Mouse (Mus musculus): ENCODE data around the gene Hbp1.

The Hbp1 gene

DNA sequence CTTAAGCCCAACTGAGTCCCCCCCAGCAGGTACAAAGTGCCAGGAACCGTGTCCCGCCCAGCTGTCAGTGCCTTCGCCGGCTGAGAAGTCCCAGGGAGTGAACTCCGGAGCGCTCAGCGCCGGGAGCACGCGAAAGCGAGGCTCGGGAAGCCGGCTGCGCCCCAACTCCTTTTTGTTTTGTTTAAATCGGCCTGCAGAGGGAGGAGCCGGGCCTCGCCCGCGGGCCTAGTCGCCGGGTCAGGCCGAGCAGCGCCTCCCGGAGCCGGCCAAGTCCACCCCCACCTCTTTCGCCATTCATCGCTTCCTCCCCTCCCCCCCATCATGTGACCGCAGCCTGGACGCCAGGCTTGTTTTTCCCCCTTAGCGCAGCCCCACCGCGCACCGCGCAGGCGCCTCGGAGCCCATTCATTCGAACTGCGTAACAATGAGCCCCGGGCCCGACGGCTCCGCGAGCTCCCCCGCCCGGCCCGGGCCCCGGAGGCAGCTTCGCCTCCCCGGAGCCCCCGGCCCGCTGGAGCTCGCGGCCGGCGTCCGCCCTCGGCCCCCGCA, 1.1 kb downstream of the Hbp1 start:
- peak; percentile 98 for DNase-seq

DNA sequence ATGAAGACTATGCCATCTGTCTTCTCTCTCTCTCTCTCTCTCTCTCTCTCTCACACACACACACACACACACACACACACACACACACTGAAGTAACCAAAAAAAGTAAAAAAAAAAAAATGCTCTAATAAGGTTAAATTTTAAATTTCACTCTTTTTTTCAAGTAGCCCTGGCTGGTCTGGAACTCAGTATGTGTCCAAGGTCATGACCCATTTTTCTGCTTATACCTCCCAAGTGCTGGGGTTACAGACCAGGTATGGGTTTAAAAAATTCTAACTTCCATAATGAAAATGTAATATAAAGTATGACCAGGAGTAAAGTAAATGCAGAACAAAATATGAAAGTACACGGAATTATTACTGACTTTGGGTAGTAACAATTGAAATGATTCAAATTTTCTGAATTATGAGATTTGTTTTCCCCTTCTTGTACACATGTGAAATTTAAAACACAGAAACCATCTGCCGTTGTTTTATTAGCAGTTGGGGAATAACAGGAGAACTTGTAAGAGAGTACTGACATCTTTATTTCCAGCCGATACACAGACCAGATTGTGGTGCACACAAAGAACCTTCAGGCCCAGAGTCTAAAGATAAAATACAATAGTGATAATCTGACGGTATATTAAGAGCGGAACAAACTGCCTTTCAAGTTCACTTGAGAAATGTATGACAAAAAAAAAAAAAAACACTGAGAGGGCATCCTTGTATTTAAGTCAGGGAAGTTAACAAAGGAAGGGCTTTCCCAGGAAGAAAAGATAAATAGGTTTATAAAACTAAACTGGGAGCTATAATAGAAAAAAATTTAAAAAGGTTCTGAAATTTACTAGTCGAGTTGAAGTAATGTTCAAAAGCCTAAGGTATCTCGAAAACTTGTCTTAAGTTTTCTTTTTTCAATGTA, 2.0 kb downstream of the Hbp1 start:
- DNase-seq: no peak

DNA sequence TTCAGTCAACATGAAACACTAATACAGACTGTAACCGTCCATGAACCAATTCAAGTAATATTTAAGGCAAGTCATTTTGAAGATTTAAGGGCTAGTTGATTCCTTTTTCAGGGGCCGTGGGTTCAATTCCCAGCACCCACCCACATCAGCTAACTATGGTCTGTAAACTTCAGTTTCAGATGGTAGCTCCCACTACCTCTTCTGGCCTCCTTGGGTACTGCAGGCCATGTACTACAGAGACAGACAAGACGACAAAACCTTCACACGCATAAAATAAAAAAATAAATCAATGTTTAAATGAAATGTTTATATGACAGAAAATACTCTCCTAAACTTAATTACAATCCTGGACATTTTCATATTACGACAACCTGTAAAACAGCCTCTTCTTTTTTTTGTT, 2.9 kb downstream of the Hbp1 start:
- DNase-seq: peak; percentile 48 to 49

DNA sequence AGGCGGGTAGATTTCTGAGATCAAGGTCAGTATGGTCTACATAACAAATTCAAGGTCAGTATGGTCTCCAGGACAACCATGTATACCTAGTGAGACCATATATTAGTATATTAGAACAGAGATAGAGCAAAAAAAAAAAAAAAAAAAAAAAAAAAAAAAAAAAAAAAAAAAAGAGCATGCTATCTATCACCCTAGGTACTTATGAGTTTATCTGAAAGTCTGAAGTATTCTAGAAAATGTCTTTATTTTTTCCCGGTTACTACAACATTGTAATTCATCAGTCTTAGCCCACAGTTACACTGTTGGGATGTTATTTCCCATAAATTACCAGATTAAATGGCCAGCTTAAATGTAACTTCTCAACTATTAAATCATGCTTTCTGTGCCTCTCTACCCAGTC, 5.9 kb downstream of the Hbp1 start:
- no peak for DNase-seq

DNA sequence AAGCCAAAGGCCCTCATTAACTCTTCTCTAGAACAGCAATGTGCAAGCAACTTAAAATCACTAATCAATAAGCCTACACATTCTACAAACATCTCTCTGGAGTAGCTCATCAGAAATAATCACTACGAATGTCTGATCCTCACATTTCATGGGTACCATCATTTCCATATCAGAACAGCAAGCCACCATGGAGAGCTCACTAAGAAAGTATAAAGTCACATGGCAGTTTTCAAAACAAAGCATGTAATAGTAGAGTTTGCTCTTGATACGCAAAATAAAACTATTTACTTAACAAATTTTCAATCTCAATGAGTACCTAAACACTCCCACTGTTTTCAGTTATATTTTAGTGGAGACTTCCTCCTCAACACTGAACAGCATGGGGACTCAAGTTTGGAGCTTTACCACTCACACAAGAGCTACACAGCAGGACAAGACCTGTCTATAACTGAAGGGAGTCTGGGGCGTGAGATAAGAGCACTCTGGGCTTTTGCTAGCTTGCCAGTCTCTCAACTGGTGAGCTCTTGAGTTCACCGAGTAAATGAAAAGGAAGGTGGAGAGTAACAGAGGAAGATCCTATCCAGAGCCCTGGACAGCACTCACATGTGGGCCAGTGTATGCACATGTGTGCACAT, 7.2 kb downstream of the Hbp1 start:
- DNase-seq: no peak

DNA sequence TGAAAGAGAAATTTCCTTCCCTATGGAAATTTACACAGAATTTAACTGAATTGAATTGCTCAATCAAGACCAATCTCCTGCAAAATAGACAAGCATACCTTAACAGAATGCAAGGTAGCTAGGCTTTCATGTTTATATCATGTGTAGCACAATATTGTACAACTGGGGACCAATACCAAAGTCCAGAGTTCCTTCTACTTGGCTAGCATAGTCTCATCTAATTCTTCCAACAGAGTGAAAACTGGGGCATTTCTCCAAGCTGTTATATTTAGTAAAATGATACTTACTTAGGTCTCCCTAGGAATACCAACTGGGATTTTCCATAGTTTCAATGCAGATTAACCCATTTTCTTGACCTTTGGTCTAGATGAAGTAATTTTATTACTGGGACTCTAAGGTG, 11.3 kb downstream of the Hbp1 start:
- no peak for DNase-seq

DNA sequence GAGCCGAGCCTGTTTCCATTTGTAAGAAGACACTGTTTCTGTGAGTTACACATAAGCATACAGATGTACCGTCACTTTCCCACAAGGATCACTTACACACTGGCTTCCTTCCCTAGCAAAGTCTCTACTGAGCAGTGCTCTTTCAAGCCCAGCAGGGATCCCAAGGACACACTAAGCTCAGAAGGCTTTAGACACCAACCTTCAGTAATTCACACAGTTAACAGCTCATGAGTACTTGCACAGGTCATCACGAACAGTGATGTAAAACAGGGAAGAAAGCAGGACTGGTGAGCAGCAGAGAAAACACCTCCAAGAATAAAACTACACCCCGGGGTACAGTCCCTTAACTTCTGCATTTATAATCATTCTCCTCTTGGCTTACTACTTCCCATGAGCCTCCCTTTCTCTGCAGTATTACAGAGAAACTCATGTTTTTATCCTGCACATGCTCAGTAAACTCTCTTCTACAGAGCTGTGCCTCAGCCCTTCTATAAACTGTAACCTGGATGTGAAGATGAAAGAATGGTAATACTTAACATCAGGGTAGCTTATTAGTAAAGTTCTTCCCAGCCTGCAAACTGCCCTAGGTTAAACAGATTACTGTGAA, 11.8 kb downstream of the Hbp1 start:
- no peak for DNase-seq

DNA sequence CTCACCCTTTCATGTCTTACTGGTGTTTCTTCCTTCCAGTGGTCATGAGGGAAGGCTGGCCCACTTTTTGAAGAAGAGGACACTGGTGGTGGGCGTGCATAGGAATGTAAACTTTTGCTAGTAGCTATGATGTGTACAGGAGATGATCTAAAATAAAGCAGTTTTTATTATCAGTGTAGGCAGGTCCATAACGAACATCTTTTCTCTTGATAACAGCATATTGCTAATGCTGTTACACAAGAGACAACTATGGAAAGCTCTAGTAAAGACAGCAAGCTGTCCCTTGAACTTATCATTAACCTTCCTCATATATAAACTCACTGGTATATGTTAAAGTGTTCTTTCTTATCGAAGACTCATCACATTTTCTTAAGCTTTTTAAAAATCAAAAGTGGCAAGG, 12.7 kb downstream of the Hbp1 start:
- DNase-seq: no peak

DNA sequence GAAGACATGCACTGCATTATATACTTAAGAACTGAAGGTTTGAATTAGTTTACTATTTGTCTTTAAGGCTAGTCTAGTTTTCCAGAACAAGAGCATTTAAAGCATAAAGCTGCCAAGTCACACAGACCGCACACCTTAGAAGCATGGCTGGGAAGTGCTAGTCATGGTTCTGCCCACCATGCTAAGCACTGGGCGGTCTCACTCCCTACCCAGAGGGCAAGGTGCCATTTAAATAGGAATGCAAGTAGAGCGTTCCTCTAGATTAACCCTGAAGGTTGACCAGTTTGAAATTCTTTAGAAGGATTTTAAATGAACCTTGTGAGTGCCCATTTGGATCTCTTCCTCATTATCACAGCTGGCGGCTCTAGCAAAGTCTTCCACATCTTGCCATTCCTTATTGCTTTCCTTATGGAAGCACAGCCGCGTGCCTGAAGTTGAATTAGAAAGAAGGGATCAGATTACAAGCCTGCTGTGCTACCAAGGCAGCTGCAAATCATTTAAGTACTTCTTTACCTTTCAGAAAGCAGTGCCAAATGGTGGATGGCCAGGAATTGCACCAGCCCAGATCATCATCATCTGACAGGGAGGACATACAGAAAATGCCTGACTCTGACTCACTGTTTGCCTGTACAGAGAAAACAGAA, 13.6 kb downstream of the Hbp1 start:
- DNase-seq: no peak

DNA sequence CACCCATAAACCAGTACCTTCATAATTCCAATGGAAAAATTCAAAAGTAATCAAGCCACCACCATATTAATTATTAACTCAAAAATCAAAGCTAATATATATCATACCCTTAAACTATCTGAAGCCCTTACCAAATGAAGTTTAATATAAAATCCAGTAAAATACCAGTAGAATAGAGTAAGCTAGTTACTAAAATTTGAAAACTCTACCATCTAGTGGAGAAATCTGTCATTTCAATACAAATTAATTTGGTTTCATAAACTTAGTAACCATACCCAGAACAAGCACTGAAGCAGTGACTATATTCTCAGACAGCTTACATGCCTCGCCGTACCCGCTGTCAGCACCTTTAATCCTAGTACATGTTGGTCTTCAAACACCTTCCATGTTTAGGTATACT, 18.5 kb downstream of the Hbp1 start:
- no peak for DNase-seq

DNA sequence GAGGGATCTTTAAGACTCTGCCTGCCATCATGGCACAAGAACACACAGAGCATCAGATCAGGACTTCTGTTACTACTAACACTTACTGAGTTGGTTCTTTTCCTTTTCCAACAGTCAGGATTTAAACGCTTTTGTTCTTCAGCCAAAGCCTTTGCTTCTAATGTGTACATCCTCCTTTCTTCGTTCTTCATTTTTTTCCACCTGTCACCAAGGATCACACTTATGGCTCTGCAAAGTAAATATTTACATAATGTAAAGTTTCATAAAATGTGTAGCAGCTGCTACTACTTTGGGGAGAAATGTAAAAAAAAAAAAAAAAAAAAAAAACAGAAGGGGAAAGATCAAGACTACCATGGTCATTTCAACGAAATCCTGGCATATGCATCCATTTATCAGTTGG, 21.8 kb downstream of the Hbp1 start:
- no peak for DNase-seq

DNA sequence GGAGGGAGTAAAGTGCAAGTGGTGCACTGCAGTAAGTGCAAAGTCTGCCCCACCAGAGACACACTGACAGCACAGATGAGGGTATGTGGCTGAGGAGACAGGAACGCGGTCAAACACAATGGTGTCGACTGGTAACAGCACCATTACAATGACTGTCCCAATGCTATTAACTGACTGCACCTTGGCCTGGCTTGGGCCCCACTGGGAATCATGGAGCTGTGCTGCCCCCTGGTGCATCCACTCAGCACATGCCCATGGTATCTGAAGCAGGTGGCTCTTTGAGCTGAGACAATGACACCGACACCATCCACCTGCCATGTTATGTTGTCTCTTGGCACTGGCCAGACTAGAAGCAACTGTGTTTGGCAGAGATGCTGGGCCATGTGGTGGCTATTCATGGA, 23.7 kb downstream of the Hbp1 start:
- DNase-seq: peak; percentile 96 to 97

DNA sequence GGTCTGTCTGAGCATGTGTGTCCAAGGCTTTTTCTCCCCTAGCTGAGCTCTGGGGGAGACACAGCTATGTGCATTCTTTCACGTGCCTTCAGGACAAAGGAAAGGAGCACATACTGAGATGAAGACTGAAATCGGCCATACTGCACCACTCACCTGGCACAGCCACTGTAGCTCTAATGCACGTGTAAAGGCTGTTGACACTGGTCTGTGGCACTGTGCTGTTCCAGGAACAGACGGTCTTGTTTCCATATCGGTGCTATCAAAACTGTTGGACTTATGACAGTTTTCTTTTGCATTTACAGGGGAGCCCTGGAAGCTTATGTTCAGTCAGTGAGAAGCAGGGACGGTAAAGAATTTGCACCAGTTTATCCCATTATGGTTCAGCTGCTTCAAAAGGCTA, 25.0 kb downstream of the Hbp1 start:
- DNase-seq: no peak

DNA sequence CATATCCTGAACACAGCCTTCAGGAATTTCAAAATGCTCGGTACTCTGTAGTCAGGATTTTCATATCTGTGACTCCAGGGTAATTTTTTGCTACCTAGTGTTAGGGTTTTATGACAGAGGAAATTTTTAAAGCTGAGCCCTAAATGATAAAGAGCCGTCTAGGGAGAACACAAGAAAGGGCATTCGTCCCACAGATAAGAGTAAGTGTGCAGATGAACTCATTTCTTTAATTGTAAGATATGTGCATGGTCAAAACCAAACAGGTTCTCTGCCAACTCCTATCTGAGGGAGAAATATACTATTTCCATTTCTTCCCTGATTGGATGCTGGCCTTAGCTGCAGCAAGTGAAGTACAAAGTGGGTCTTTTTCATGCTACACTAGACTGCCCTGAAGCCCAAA, 26.2 kb downstream of the Hbp1 start:
- DNase-seq: no peak

DNA sequence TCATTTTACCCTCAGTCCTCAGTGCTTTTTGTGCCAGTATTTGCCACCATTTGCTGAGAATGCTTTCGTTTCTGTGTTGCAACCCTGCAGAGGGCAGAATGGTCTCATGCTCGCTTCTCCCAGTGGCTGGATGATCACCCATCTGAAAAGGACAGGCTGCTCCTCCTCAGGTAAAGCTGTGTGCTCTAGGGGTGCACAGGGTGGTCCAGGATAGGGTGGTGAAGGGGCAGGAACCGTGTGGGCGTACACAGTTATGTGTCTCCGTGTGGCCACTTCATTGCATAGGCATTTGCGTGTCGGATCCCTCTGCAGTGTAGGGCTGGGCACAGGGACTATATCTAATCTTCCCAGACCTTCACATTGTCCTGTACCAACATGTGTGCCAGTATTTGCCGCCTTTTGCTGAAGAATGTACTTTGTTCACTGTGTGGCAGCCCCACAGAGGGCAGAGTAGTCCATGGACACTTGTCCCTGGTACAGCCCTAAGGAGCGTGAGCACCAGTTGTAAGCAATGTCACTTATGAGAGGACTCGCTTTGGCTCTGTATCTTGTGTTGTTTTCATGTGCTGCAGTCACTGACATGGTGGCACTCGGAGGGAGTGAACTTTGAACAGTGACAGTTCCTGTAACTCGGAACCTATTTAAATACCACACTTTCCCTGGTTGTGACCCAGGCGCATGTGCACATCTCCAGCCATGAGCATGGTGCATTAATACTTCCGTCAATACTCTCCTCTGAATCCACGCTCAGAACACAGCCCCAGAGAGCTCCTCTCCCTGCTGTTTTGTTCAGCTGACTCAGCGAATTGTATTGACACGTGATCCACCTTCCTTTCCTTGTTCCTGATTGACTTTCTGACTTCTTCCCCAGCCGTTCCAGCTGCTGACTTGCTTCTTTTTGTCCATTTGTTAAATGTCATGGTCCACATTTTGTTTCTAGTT, 29.6 kb downstream of the Hbp1 start:
- no peak for DNase-seq

DNA sequence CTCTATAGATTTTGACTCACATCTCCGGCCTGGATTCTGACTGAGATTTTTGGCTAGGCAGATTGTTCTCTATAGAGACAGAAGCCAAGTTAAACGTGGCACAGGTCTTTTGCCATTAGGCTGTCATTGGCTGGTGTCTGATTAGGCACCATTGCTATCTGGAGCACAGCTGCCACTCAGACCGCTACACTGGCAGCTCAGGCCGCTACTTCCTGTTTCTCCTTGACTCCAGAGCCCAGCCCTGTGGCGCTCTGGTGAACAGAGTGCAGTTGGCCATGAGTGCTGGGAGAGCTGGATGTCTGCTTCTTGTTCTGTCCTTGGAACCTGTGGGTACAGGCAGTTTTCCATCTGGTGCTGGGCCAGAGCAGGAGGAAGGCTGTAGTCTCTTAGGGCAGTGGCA, 33.1 kb downstream of the Hbp1 start:
- peak; percentile 92 to 93 for DNase-seq

DNA sequence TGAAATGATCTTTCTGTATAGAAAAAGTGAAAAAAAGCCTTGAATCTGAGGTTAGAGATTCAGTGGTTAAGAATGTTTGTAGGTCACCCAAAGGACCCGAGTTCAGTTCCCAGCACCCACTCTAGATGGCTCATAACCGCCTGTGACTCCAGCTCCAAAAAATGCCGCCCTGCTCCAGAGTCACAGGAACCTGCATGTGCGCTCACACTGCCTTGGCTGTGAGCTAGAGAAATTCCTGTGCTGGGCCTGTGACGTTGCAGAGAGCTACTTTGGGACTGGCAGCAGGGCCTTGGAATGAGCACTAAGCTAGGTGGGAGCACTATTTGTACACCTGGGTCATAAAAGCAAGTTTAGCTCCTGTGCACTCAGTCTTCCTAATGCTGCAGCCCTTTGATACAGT, 33.6 kb downstream of the Hbp1 start:
- DNase-seq: no peak

DNA sequence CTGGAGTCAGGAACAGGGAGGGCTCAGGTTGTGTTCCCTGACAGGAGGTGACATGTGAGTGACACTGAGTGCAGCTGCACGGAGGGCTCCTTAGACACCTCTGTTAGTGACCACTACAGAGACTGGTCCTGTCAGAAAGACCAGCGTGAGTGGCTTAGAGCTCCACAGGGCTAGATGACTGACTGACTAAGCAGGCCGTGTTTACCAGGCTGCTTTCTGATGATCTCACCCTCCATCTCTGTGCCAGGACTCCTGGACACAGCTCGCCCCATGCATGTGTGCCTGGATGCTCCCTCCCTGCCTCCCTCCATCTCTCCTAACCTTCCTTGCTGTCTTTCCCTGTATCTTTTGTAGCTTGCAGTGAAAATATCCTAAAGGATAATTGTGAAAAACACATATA, 36.7 kb downstream of the Hbp1 start:
- peak; percentile 79 for DNase-seq

DNA sequence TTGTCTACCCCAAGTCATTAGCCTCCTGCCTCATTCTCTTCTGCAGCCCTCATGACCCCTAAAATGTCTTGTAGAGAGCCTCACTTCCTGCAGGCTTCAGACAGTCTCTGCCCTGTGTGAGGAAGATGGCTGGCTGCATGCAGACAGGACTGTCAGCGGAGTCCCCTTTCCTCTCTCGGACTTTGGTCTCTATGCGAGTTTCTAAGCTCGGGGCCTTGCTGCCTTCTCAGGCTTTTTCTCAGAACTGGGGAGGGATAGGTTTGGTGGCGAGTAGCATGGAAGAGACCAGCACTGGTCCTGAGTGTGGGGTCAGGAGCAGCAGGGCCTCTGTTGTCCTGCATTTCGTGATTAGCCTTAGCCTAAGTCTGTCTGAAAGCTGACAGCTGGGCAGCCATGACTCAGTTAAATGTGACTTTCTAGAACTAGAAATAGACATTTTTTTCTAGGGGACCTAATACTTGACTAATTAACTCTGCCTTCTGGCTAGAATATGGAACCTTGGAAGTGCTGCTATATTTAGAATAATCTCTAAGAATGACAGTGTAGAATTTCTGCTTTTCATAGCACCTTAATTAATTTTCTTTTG, 37.3 kb downstream of the Hbp1 start:
- DNase-seq: no peak

DNA sequence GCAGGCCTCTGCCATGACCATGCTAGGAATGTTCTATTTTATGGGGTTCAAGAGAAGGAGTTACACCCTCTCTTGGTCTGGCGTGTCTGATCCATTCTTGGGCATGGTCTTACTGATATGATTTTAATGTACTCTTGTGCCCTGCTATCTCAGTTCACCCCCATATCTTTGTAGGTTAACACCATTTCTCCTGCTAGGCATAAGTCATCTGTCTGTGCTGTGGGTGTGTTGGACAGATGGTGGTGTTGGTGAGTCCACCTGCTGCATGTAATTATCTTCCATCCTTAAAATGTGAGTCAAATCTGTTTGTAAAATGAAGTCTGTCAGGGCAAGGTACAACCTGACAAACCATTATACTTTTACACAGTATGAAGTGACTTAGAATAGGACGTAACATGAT, 42.9 kb downstream of the Hbp1 start:
- no peak for DNase-seq

DNA sequence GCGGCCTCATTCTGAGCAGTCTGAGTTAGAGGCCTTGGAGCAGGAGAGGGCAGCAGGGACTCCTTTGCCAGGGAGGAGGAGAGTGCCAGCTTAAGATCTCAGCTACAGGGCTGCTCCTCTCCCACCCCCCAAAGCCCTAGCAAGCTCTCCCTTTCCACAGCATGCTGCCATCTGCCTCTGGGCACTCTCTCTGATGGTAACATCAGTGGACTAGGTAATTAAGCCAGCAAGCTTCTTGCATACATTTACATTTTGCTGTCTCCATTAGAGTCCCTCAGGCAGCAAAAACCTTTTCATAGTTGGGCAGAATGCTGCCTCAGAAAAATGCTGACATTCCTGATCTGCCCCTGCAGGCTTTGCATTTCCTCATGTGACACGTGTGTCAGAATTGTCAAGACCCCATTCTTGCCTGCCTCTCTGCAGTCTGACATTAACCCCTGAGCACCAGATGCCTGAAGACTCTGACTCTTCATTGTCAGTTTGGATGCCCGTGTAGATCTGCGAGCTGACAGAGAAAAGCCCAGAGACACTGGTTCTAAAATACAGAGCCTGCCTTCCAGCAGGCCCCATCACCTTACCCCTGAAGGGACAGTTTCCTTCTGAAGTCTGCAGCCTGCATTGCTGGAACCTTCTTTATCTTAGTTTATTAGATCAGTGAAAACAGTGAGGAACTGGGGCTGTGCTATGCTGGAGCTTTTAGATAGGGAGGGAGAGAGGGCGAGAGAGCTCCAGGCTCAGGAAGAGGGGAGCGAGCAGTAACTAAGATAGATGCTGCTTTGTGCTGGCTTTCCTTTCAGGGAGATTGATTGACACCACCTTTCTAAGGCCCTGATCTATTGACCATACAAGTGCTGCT, 44.4 kb downstream of the Hbp1 start:
- peak; percentile 80 to 89 for DNase-seq
